Mouse (Mus musculus): Measurements from ENCODE around the gene Pim3. TPM values are rescaled to one million over a fixed set of nuclear protein-coding genes. Genes with fewer than 3 reads are reported as not detected.

The Pim3 gene
- 8.1 TPM for polyA plus RNA-seq (2015; fragmentation: Illumina TruSeq; extraction: RNeasy Lipid Tissue Mini Kit (QIAGEN cat#74804); ENCODE audit: insufficient read depth, low replicate concordance)

DNA sequence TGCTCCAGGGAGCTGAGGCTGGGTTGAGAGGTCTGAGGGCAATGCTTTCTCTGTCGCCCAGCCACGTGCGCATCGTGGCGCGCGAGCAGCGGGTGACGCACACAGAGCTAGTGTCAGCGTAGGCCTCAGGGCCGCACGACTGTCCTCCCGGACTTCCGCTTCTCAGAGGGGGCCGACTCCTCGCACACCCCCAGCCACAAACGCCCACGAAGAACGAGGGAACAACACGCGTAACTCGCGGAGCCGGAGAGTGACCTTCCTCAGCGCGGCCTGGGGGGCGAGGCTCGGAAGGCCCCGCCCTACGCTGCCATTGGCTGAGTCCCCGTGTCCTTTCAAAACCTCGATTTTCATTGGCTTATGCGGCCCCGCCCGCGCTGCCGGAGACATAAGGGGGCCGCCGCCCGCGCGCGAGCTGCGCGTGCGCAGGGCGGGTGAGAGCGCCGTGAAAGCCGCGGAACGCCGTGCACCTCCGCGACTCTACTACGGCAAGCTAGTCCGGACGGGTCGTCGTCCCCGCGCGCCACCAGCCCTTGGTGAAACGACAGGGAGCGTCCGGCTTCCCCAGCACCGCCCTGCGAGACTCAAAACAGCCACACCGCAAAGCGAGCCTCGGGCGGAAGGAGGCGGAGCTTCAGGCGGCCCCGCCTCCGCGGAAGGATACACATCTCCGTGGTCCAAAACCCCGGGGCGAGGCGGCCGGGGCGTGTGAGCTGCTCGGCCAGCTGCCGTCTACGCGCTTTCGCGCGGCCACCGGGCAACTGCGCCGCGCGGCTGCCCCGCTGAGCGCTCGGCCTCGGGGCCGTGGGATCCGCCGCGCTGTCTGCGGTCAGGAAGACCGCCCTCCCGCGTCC, at the start of gene Pim3:
Pim3 (plus strand) TSS at position 415 of the 851 bp plus-strand sequence.

DNA sequence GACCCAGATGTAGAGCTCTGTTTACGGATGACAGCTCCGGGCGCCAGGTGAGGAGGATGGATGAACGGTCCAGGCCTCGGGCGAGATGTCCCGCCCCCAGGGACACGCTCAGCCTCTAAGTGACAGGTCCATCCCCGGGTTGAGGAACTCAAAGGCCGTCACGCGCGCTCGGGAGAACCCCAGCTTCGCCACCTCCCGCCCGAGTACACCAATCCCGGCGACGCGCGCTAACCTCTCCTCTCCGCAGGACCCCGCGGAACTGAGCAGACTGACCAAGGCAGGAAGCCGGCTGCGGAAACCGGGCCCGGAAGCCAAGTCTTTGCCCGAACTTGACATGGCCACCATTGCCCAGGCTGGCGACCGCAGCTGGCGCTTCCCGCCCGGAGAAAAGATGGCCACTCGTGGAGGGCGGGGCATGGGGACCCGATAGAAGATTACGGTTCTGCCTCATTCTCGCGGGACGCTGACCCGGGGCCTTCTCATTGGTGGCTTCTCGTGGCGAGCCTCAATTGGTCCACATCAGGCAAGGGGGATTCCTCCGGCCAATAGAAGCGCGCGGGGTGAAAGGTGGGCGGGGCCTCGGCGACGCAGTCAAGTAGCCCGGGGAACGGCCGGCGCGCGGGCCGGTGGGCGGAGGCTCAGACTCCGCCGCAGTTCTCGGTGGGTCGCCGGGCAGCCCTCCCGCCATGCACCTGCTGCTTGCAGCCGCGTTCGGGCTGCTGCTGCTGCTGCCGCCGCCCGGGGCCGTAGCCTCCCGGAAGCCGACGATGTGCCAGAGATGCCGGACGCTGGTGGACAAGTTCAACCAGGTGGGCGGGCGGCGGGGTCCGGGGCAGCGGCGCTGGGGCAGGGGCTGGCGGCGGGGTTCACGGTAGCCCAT, 42.7 kb upstream of the Pim3 start, which contains the start of the genes Alg12 and Creld2:
Alg12 (minus strand) TSS at position 293 of the 880 bp plus-strand sequence.
Creld2 (plus strand) TSS at position 621 of the 880 bp plus-strand sequence.

Other genes starting within 250 kb of the Pim3 start
- gene Brd1, start 128.0 kb upstream of the Pim3 start, polyA plus RNA-seq (2015; fragmentation: Illumina TruSeq; extraction: RNeasy Lipid Tissue Mini Kit (QIAGEN cat#74804); ENCODE audit: insufficient read depth, low replicate concordance) = 34.4 TPM
- 26.0 TPM for gene Zbed4, start 110.5 kb upstream of the Pim3 start, polyA plus RNA-seq (2015; fragmentation: Illumina TruSeq; extraction: RNeasy Lipid Tissue Mini Kit (QIAGEN cat#74804); ENCODE audit: insufficient read depth, low replicate concordance)
- gene Alg12, start 42.9 kb upstream of the Pim3 start, polyA plus RNA-seq (2015; fragmentation: Illumina TruSeq; extraction: RNeasy Lipid Tissue Mini Kit (QIAGEN cat#74804); ENCODE audit: insufficient read depth, low replicate concordance) = 19.7 TPM
- 44.9 TPM for gene Creld2, start 42.5 kb upstream of the Pim3 start, polyA plus RNA-seq (2015; fragmentation: Illumina TruSeq; extraction: RNeasy Lipid Tissue Mini Kit (QIAGEN cat#74804); ENCODE audit: insufficient read depth, low replicate concordance)
- not detected for gene Ttll8, start 92.2 kb downstream of the Pim3 start, polyA plus RNA-seq (2015; fragmentation: Illumina TruSeq; extraction: RNeasy Lipid Tissue Mini Kit (QIAGEN cat#74804); ENCODE audit: insufficient read depth, low replicate concordance)
- 2.5 TPM for gene Mlc1, start 116.8 kb downstream of the Pim3 start, polyA plus RNA-seq (2015; fragmentation: Illumina TruSeq; extraction: RNeasy Lipid Tissue Mini Kit (QIAGEN cat#74804); ENCODE audit: insufficient read depth, low replicate concordance)
- gene Mov10l1, start 120.7 kb downstream of the Pim3 start, polyA plus RNA-seq (2015; fragmentation: Illumina TruSeq; extraction: RNeasy Lipid Tissue Mini Kit (QIAGEN cat#74804); ENCODE audit: insufficient read depth, low replicate concordance) = not detected
- gene Panx2, start 197.5 kb downstream of the Pim3 start, polyA plus RNA-seq (2015; fragmentation: Illumina TruSeq; extraction: RNeasy Lipid Tissue Mini Kit (QIAGEN cat#74804); ENCODE audit: insufficient read depth, low replicate concordance) = not detected
- 19.4 TPM for gene Trabd, start 212.9 kb downstream of the Pim3 start, polyA plus RNA-seq (2015; fragmentation: Illumina TruSeq; extraction: RNeasy Lipid Tissue Mini Kit (QIAGEN cat#74804); ENCODE audit: insufficient read depth, low replicate concordance)
- 22.7 TPM for gene Selenoo, start 226.9 kb downstream of the Pim3 start, polyA plus RNA-seq (2015; fragmentation: Illumina TruSeq; extraction: RNeasy Lipid Tissue Mini Kit (QIAGEN cat#74804); ENCODE audit: insufficient read depth, low replicate concordance)